Mouse (Mus musculus): Measurements from ENCODE around the gene Trpv5.

The Trpv5 gene

DNA sequence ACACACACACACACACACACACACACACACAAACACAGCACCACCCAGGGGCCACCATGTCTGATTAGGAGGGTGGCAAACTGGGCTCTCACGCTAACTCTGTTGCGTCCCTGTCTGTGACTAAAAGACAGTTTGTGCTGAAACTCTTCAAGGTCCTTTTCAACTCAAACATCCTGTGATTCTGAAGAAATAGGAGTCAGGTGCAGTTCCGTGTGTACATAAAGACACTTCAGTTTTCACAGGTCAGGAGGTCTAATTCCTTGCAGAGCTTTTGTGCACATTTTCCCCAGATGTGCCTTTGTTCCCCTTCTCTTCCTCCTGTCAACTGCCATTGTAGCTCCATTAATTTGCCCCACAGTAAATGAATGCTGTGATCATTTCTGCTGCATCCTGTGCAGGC, 40.1 kb downstream of the Trpv5 start:
- DNase-seq (ENCODE audit: low read depth, low spot score): no peak

DNA sequence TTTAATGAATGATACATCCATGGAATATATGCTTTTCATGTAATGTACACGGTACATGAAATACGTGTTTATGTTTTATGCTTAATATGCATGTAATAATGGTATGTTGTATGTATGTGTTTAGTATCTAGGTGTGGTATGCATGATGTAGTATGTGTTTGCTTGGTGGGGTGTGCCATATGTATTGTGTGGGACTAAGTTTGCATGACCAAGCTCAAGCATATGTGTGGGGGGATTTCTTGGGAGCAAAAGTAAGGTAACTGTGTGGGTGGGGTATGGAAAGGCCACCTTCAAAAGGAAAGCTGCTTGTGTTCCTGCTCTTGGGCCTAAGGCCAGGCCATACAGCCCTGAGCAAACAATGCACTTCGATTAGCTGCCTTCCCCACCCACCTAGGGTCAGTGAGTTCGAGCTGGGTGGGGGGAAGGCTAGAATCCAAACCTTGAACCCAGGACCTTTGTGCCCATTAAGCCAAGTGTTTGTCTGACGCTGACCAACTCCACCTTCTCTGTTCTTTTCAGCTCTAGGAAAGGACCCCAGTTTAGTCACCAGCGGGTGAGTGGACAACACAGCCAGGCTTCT, 42.6 kb downstream of the Trpv5 start:
- no peak for DNase-seq (ENCODE audit: low read depth, low spot score)

DNA sequence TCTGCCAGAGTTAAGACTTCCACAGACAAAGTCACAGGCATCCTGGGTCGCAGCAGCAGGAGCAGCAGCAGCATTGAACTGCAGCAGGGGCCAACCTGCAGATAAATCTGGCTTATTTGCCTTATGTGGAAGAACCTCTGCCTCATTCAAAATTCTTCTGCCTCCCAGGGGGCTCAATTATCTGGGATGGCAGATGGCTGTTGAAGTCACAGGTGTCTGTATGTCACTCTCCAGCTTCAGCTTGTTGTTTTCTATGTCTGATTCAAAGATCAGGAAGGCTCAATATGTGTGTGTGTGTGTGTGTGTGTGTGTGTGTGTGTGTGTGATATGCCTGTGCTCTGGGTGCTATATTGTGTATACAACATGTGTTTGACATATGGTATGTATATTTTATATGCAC, 43.2 kb downstream of the Trpv5 start:
- DNase-seq (ENCODE audit: low read depth, low spot score): no peak

DNA sequence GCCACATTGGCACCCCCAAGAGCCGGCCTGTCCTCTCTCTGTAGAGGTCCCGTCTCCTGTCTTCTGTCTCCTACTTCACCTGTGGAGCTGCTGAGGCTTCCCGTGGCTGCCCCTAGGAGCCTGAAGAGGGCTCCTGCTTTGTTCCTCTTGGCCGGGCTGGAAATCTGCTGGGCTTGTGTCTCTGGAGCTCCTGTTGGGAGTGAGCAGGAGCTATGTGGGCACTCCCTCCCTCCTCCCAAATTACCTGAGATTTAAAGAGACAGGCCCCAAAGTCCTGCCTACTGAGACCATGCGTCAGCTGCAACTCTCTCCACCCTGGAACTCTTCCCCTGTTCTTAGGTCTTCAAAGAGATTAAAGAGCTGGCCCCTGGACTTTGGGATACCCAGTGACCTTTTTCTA, 44.4 kb downstream of the Trpv5 start, which contains the start of gene Trpv6:
TSS of gene Trpv6 (minus strand) at position 228 of the 400 bp plus-strand sequence.
- DNase-seq (ENCODE audit: low read depth, low spot score): no peak

DNA sequence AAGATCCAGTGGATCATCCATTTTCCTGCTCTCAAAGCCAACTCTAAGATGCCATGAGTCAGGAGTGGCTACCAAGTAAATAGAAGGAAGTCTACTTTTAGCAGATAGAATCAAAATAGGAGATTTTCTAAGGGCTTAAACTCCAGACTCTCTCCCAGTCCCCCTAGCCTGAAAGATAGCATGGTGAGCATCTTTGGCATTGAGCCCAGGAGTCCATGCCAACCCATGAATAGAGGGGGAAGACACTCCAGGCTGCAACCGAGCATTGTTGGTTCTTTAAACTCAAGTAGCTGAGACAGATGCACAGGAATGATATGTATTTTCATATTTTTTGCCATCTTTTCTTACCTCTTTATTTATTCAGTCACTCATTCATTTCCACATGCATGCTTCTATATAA, 45.4 kb downstream of the Trpv5 start:
- DNase-seq (ENCODE audit: low read depth, low spot score): no peak

DNA sequence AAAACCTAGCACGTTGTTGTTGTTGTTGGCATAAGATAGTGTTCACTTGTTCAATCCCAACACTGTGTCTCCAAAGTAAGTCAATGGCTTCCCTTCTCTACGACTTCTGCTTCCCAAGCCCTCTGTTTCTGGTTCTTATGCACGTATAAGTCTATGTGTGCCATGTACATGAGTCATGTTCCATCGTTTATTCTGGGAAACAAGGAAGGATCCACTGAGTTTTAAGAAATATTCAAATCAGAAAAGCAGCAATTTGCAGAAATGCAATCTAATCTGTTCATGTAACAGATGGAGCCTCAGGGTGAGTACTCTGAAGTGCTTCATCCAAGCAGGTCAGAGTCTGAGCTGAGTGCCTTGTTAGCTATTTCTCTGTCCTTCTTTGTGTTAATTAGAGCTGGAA, 49.0 kb downstream of the Trpv5 start:
- DNase-seq (ENCODE audit: low read depth, low spot score): no peak

DNA sequence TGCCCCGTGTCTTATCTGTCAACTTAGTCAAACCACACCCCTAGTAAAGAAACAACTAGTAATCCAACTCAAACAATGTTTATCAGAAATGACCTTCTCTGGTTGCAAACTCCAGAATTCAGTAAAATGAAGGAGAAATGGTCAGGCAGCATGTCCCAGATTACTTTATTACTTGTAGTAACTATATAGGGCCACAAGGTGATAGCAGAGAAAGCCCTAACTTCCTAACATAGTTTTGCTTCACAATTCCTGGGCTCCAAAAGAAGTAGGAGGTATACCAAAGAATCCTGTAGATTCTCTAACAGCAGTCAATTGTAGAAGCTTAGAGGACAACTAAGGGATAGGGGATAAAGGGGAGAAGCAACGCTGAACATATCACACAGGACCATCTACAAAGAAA, 49.8 kb downstream of the Trpv5 start:
- DNase-seq (ENCODE audit: low read depth, low spot score): no peak

DNA sequence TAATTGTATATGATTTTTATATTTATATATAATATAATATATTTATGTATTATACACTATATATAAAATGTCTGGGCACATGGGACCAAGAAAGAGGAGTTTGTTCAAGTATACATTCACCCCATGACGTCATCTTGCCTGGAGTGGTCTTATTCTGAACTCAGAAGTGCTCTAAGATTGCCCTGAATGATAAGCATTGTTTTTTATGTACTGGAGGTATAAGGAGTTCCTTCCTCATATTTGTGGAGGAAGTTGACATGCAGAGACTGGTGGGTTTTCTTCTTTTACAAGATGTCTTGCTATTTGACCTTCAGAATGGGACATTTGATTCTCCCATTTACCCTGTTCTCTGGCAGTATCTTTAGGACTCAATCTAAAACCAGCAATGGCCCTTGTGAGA, 52.4 kb downstream of the Trpv5 start:
- no peak for DNase-seq (ENCODE audit: low read depth, low spot score)

DNA sequence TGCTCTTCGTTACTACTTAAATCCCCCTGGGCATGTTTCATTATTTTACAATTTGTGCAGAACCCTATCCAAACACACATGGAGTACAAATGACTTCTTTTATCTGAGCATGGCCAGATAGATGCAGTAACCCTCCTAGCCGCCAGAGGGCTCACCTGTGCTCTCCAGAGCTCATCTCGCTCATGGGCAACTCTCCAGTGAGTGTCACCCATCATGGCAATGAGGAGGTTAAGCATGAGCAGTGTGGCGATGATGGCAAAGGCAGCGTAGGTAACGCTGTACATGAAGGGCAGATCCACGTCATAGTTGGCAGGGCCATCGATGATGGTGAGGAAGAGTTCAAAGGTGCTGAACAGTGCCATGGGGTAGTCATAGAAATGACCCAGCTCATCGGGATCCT, 57.9 kb downstream of the Trpv5 start:
- no peak for DNase-seq (ENCODE audit: low read depth, low spot score)

DNA sequence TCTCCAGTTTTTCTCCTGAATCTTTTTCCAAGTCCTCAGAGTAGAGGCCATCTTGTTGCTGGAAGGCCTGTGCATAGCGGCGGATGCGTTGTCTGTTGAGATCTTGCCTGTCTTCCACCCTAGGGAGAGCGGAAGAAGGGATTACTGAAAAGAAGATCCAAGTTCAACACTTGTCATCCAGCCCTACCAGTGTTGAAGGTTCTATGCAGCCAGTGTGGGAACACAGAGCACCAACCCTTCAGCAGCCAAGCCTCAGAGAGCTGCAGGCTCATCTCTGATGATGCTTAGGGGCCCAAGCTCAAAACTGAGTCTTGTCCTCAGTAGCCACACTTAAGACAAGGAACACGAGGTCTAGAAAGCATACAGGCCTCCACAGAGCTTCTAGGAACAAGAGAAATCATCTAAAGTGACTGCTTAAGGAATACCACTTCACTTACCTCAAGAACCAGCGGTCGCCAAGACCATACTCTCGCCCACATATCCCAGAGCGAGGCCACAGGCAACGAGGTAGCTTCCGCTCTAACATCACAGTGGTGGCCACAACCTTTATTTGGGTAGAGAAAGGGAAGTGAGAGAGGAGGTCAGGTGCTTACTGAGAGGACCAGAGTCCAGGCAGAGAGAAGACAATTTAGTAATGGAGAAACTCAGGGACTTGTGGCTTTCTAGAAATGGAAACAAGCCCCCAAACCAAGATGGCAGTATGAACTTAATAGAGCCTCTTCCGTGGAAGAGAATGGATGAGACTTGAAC, 59.2 kb downstream of the Trpv5 start:
- DNase-seq (ENCODE audit: low read depth, low spot score): no peak

DNA sequence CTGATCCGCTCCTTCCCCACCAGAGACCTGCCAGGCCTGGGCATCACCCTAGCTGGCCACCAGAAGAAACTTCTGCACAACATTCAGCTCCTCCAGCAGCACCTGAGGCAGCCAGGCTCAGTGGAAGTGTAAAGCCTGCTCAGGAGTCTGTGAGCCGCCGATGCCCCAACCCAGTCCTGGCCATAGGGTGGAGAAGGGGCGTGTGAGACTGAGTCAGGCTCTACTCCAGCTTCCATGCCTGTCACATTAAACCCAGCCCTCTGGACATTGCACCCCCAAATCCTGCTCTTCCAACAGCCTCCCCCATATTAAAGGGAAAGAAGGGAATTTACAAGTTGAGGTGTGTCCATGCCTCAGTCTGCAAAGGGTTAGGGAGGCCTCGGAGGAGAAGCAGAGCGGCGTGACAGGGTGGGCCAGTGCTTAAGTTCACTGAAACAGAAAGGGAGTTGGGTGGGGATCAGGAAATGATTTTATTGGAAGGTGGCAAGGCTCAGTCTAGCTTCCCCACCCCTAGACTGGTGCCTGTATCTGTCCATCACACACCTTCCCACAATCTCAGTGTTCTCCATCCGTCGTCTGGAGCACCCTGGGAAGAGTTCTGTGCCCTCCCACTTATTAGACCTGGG, 60.3 kb downstream of the Trpv5 start:
- DNase-seq (ENCODE audit: low read depth, low spot score): no peak

DNA sequence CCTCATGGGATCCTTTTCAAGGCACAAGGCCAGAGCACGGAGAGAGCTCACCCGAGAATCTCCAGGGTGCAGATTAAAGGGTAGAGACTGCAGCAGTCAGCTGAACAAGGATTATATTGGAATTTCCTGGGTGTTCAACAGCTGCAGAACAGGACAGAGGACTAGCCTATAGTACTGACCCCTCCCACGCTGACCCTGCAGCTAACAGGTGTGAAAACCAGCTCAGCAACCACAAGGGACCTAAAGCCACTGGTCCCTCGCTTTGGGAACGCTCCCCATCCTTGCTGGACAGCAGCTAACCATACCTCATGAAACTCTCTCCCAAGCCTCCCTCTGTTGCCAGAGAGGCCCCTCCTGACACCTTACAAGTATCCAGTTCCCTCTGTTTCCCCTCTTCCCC, 72.9 kb downstream of the Trpv5 start:
- DNase-seq (ENCODE audit: low read depth, low spot score): no peak

DNA sequence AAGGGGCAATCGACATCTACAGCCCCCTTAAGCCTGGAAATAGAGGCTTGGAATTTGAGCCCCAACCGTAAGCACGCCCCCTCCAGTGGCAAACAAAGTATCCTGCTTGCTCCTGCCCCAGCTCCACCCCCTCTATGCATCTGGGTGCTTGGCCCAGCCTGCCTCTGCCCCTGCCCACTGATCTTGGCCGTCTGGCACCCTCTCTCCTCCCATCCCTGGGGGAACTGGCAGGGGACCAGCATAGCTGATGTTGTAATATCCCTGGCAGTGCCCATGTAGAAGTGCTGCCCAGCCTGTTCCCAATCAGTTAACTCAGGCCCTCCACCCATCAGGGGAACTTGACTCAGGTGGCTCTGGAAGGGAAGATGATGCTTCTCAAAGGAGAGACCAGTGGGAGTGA, 74.4 kb downstream of the Trpv5 start:
- DNase-seq (ENCODE audit: low read depth, low spot score): peak; percentile 6

DNA sequence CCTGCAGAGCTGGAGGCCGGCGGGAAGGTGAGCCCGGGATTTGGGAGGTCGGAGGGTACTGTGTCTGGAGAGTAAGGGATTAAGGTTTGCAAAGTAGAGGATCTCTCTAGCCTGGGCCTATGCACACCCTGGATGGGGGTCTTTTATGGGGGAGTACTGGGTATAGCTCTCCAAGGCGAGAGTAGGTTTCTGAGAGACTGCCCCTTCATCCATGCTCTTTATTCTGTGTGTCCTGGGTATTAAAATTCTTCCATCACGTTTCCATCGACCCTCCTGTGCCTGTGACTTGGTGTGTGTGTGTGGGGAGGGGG, 74.8 kb downstream of the Trpv5 start:
- no peak for DNase-seq (ENCODE audit: low read depth, low spot score)

DNA sequence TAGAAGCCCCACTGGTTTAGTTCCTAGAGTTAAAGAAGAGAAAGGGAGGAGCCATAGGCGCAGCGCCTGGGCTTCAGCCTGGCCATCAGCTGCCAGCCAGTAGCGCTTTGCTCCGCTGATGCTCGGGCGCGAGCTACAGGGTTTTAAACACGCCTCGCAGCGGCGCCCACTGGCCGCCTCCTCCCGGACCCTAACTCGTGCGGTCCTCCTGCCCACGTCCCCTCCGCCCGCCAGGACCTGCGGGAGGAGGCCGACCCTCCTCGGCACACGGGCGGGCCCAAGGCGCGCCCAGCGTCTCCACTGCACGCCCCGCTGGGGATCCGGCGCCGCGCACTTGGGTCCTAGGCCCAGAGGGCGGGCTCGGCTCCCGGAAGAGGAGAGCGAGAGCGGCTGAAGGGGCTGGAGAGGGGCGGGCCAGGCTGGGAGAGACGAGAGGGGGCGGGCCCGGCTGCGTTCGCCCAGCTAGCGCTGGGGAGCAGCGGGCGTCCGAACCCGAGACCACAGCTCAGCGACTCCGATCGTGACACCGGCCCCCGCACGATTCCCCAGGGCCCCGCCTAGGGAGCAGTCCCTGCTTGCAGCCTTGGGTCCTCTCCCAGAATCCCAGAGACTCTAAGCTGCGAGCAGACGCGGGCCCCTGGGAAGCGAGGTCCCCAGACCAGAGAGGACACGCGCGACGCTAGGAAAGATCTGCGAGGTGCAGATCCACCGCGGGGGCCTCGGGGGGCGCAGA, 75.3 kb downstream of the Trpv5 start, which contains the start of gene Ephb6:
TSS of gene Ephb6 (plus strand) at position 422 of the 733 bp plus-strand sequence.
- peak; percentile 77 for DNase-seq (ENCODE audit: low read depth, low spot score)

DNA sequence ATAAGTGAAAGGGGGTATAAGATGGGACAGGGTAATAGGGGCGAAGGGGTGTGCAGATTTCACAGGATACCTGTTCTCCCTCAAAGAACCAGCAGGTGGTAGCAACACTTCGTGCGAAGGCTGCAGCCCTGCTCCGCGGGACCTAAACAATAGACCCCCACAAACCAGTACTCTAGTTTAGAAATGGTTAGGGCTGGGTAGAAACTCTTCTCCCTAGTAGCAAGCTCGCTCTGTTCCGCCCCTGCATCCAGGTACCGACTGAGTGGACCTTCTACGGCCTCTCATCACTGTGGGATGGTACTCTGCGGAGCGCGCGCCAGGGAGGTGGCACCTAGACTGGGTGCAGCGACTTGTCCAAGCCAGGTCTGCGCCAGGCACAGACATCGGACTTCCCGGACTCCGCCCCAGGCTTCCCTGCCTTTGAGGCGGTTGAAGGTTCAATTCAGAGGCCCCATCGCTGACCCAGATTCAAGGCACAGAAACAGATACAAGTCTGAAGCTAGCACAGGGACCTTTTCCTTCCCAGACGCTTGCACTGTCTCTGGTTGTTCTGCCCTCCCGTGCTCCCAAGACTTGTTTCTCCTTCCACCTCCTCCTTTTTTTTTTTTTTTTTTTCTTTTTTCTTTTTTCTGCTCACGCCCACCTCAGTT, 76.0 kb downstream of the Trpv5 start:
- DNase-seq (ENCODE audit: low read depth, low spot score): peak; percentile 81
